Mouse (Mus musculus): Measurements from ENCODE around the gene Iqcj. TPM values are rescaled to one million over a fixed set of nuclear protein-coding genes. Genes with fewer than 3 reads are reported as not detected.

Gene Iqcj
- not detected for total RNA-seq (2021)
- long read RNA-seq, experiment 1 = 0 reads
- long read RNA-seq, experiment 2 = 0 reads

- no peak for DNase-seq
- intact Hi-C loops (cut with DNase I) = no loop called here
Measured at GRCm38 (mm10) chr3:67892026-67892705, at the start of gene Iqcj, which contains the start of gene Iqschfp. Gene Iqcj, plus strand, starts transcription at chr3:67892220. Gene Iqschfp, plus strand, starts transcription at chr3:67892232.

GRCm38 (mm10) chr3:67852397-67852796 lies 39.6 kb upstream of the Iqcj start:
- no peak for DNase-seq
- intact Hi-C loops (cut with DNase I) = no loop called here

- intact Hi-C loops (cut with DNase I) = no loop called here
- DNase-seq = no peak
Measured at GRCm38 (mm10) chr3:67861524-67861923, 30.5 kb upstream of the Iqcj start.

- no peak for DNase-seq
- intact Hi-C loops (cut with DNase I) = no loop called here
Measured at GRCm38 (mm10) chr3:67867420-67868065, 24.5 kb upstream of the Iqcj start.

- intact Hi-C loops (cut with DNase I) = no loop called here
- no peak for DNase-seq
Measured at GRCm38 (mm10) chr3:67869424-67869823, 22.6 kb upstream of the Iqcj start.

- intact Hi-C loops (cut with DNase I) = no loop called here
- DNase-seq = no peak
Measured at GRCm38 (mm10) chr3:67877253-67877652, 14.8 kb upstream of the Iqcj start.

- no peak for DNase-seq
- intact Hi-C loops (cut with DNase I) = no loop called here
Measured at GRCm38 (mm10) chr3:67884335-67884734, 7.7 kb upstream of the Iqcj start.

- intact Hi-C loops (cut with DNase I) = no loop called here
- no peak for DNase-seq
Measured at GRCm38 (mm10) chr3:67886176-67886575, 5.8 kb upstream of the Iqcj start.

GRCm38 (mm10) chr3:67887251-67887650 lies 4.8 kb upstream of the Iqcj start:
- intact Hi-C loops (cut with DNase I) = no loop called here
- DNase-seq = no peak

- DNase-seq = no peak
- intact Hi-C loops (cut with DNase I) = no loop called here
Measured at GRCm38 (mm10) chr3:67892768-67893167, 748 bp downstream of the Iqcj start.

GRCm38 (mm10) chr3:67902517-67902916 lies 10.5 kb downstream of the Iqcj start:
- no peak for DNase-seq
- intact Hi-C loops (cut with DNase I) = no loop called here

GRCm38 (mm10) chr3:67908586-67908985 lies 16.6 kb downstream of the Iqcj start:
- intact Hi-C loops (cut with DNase I) = no loop called here
- no peak for DNase-seq

GRCm38 (mm10) chr3:67918098-67918497 lies 26.1 kb downstream of the Iqcj start:
- no peak for DNase-seq

GRCm38 (mm10) chr3:67918634-67919259 lies 26.7 kb downstream of the Iqcj start:
- DNase-seq = no peak
- intact Hi-C loops (cut with DNase I) = no loop called here

More at GRCm38 (mm10) chr3:67918098-67918497, 26.1 kb downstream of the Iqcj start:
- intact Hi-C loops (cut with DNase I) = no loop called here

- intact Hi-C loops (cut with DNase I) = no loop called here
- DNase-seq = no peak
Measured at GRCm38 (mm10) chr3:67923095-67923494, 31.1 kb downstream of the Iqcj start.

GRCm38 (mm10) chr3:67925453-67925852 lies 33.4 kb downstream of the Iqcj start:
- intact Hi-C loops (cut with DNase I) = no loop called here
- DNase-seq = no peak

- intact Hi-C loops (cut with DNase I) = no loop called here
- DNase-seq = no peak
Measured at GRCm38 (mm10) chr3:67930424-67931133, 38.6 kb downstream of the Iqcj start.

GRCm38 (mm10) chr3:67931181-67931580 lies 39.2 kb downstream of the Iqcj start:
- intact Hi-C loops (cut with DNase I) = no loop called here
- DNase-seq = no peak

GRCm38 (mm10) chr3:67931914-67932313 lies 39.9 kb downstream of the Iqcj start:
- intact Hi-C loops (cut with DNase I) = no loop called here
- no peak for DNase-seq

- DNase-seq = no peak
- intact Hi-C loops (cut with DNase I) = no loop called here
Measured at GRCm38 (mm10) chr3:67935829-67936228, 43.8 kb downstream of the Iqcj start.

- intact Hi-C loops (cut with DNase I) = no loop called here
- DNase-seq = no peak
Measured at GRCm38 (mm10) chr3:67947000-67947399, 55.0 kb downstream of the Iqcj start.
